Mouse (Mus musculus) intestine, postnatal 0 days (tissue): ENCODE measurements around the gene Fzd5. TPM values are rescaled to one million over a fixed set of nuclear protein-coding genes. Genes with fewer than 3 reads are reported as not detected.

ENCODE experiments used
- ATAC-seq: fragments of 200-750 bp; cut with Nextera tagmentation; 2 replicates; pipeline ENCODE4 v1.8.0; 2017; ENCODE audit warnings: mild to moderate bottlenecking, moderate TSS enrichment, moderate library complexity
- H3K27ac ChIP-seq: fragments of 300-500 bp; sonication (generic); 2 replicates; pipeline ENCODE4 v1.5.1; 2014; ENCODE audit warnings: mild to moderate bottlenecking, low read depth, low read length, moderate library complexity
- H3K27me3 ChIP-seq: fragments of 300-500 bp; sonication (generic); replicated peaks from 2 replicates; pipeline ENCODE4 v1.6.1; 2014; ENCODE audit warnings: low read length, mixed read lengths; ENCODE audit not compliant: control insufficient read depth, insufficient read depth
- H3K36me3 ChIP-seq: fragments of 300-500 bp; sonication (generic); 2 replicates; pipeline ENCODE4 v1.6.1; 2014; ENCODE audit warnings: mild to moderate bottlenecking, moderate library complexity; ENCODE audit not compliant: control insufficient read depth, insufficient read depth
- H3K4me1 ChIP-seq: fragments of 300-500 bp; sonication (generic); replicated peaks from 2 replicates; pipeline ENCODE4 v1.6.1; 2014; ENCODE audit warnings: antibody characterized with exemption, low read length, mixed read lengths; ENCODE audit not compliant: control insufficient read depth, insufficient read depth
- H3K4me2 ChIP-seq: fragments of 300-500 bp; sonication (generic); replicated peaks from 2 replicates; pipeline ENCODE4 v1.6.1; 2014; ENCODE audit warnings: low read depth, mild to moderate bottlenecking, moderate library complexity
- H3K4me3 ChIP-seq: fragments of 300-500 bp; sonication (generic); 2 replicates; pipeline ENCODE4 v1.5.1; 2014; ENCODE audit warnings: low read depth, low read length
- H3K9ac ChIP-seq: fragments of 300-500 bp; sonication (generic); 2 replicates; pipeline ENCODE4 v1.6.1; 2014; ENCODE audit warnings: mild to moderate bottlenecking, low read depth, low read length
- H3K9me3 ChIP-seq: fragments of 300-500 bp; sonication (generic); 2 replicates; pipeline ENCODE4 v1.6.1; 2016; ENCODE audit warnings: mixed run types; ENCODE audit not compliant: control insufficient read depth
- CTCF ChIP-seq: sonication (generic); IDR thresholded peaks from 2 replicates; pipeline ENCODE4 v1.5.1; 2016; ENCODE audit warnings: low read depth, mild to moderate bottlenecking, control low read depth, antibody characterized with exemption, moderate library complexity
- WGBS: fragments of 180-500 bp; shearing (Covaris S2); extraction: QIAGEN DNeasy Blood & Tissue Kit; methylation state at CpG from one replicate; pipeline ENCODE4 v1.1.7; 2014; 5-methylcytosine and 5-hydroxymethylcytosine counted together
- polyA plus RNA-seq: library from polyadenylated mRNA; unstranded; fragments of >200 nt; fragmentation: Nextera tagmentation; extraction: Ambion mirVana; gene quantifications from 2 replicates; pipeline ENCODE4 v1.2.1, GENCODE M21; 2015

Gene Fzd5
- polyA plus RNA-seq, 1 experiment from 2014 or later = 4.7 TPM

DNA sequence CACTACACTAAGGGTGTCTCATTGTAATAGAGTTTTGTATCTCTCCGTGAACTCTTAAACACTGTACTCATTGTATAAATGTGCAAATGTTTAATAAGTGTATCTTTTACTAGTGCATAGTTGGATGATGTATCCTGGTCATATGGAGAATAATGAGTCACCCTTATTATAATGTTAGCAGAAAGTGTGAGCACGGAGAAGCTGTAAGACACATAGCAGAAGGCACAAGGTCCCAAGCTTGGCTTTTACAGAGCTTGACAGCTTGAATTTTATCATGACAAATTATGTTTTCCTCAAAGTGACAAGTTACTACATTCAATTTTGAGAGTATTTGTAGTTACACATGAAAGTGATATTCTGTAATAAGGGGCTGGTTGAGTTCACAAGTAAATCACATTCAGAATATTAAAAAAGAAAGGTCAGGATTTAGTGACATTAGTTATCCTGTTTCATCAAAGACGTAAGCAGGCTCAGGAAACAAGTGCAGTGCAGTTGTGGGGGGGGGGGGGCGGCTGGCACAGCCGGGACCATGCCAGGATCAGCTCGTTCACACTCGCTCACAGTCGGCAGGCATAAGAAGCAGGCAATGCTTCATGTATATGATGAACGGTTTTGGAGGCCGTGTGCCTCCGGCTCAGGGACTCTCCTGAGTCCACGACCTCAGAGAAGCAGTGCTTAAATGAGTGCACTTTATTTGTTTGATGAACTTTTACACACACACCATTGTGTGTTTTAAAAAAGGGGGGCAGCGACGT, 25.4 kb downstream of the Fzd5 start:
- Histone ChIP-seq H3K4me2 (no peak overlapping the region), H3K4me1 (no peaks in the 10 kb centered on the region), H3K9me3 (no peaks in the 10 kb centered on the region), H3K36me3 (0 out of 2 replicates have a peak, but pooled peaks cover 5% of the 10 kb centered on the region), H3K9ac (no peak overlapping the region), H3K4me3 (no peak overlapping the region), H3K27ac (no peak overlapping the region), H3K27me3 (no peaks in the 10 kb centered on the region)
- WGBS = 79% methylated on average over 14 of the region's 14 CpGs
- no peak for ATAC-seq
- TF ChIP-seq CTCF = no peak

GRCm38 (mm10) chr1:64709891-64710290, 27.7 kb downstream of the Fzd5 start:
- peak; percentile 78 for TF ChIP-seq CTCF
- Histone ChIP-seq H3K4me1 (no peaks in the 10 kb centered on the region), H3K27me3 (no peaks in the 10 kb centered on the region), H3K27ac (no peak overlapping the region), H3K4me3 (no peak overlapping the region), H3K4me2 (no peak overlapping the region), H3K36me3 (0 out of 2 replicates have a peak, but pooled peaks cover 5% of the 10 kb centered on the region), H3K9ac (no peak overlapping the region), H3K9me3 (no peaks in the 10 kb centered on the region)
- no peak for ATAC-seq
- 17% methylated on average over 2 of the region's 2 CpGs for WGBS

- Histone ChIP-seq H3K36me3 (no peaks in the 10 kb centered on the region), H3K4me1 (no peaks in the 10 kb centered on the region), H3K27me3 (no peaks in the 10 kb centered on the region), H3K27ac (no peak overlapping the region), H3K9me3 (no peaks in the 10 kb centered on the region), H3K4me2 (no peak overlapping the region), H3K9ac (no peak overlapping the region), H3K4me3 (no peak overlapping the region)
- no peak for TF ChIP-seq CTCF
- 94% methylated on average over 2 of the region's 2 CpGs for WGBS
- no peak for ATAC-seq
Observed at GRCm38 (mm10) chr1:64706610-64707009, 30.9 kb downstream of the Fzd5 start.

DNA sequence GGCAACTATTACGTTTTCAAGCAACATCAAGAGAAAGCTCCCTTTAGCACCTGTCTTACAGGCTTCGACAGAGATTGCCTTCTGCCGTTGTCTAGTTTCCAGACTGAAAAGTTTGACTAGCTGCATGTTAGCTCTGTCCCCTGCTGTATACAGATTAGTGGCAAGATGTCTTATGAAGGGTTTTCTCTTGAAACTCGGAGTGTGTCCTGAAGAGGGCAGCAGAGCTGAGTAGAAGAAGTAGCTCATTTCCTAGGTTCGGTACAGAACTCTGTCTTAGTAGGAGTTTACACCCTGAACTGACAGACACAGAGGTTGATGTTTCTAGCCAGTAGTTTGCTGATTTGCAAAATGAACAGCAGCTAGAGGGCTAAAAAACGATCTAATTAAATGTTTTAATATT, 32.3 kb downstream of the Fzd5 start:
- no peaks in the 10 kb centered on the region for H3K9me3 ChIP-seq
- H3K27ac ChIP-seq = no peak overlapping the region
- no peak overlapping the region for H3K9ac ChIP-seq
- no peak overlapping the region for H3K4me2 ChIP-seq
- H3K4me3 ChIP-seq = no peak overlapping the region
- H3K4me1 ChIP-seq = no peaks in the 10 kb centered on the region
- WGBS = 41% methylated on average over 6 of the region's 6 CpGs
- no peaks in the 10 kb centered on the region for H3K36me3 ChIP-seq
- peak; percentile 81 for TF ChIP-seq CTCF
- H3K27me3 ChIP-seq = no peaks in the 10 kb centered on the region
- ATAC-seq = no peak

DNA sequence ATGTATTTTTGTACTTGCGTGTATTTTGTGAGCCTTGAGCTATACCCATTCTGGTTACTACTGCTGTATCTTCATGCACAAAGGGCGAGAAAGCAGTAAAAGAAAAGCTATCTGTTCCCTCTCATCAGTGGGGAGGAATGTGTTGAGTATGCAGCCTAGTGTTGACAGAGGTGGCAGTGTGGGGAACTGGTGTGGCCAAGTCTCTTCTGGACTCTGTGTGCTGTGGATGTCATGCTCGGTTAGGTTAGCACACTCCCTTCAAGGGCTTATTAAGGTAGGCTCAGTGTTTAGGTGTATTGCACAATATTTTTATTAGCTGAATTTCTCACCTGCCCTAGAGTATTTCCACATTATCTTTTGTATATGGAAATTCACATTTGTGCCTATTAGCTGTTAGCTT, 35.8 kb downstream of the Fzd5 start:
- peak; percentile 51; the same call in 1 of the 2 replicates for ATAC-seq
- H3K27me3 ChIP-seq = no peaks in the 10 kb centered on the region
- 62% methylated on average over 3 of the region's 3 CpGs for WGBS

DNA sequence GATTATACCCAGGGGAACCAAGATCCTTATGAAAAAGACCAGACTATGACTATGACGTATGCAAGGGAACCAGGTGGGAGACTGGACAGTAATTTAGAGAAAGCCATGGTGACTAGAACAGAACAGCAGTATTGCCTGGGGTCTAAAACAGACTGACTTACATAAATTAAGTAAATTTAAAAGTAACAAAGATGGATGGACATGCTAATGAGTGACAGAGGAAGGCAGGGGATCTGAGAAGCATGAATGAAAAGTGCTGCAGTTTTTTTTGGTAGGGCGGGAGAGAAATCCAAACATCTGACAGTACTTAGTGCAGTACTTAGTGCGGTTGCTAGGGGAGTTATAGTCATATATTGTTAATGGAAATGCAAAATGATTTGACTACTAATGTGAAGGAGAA, 42.4 kb downstream of the Fzd5 start:
- ATAC-seq = no peak
- Histone ChIP-seq H3K27me3 (no peaks in the 10 kb centered on the region), H3K9me3 (no peaks in the 10 kb centered on the region), H3K27ac (no peak overlapping the region), H3K4me1 (0 out of 2 replicates have a peak, but pooled peaks cover 8% of the 10 kb centered on the region), H3K9ac (no peak overlapping the region), H3K4me3 (no peak overlapping the region), H3K36me3 (no peaks in the 10 kb centered on the region), H3K4me2 (no peak overlapping the region)
- no peak for TF ChIP-seq CTCF
- 86% methylated on average over 3 of the region's 3 CpGs for WGBS

More for the DNA sequence above, 35.8 kb downstream of the Fzd5 start:
- H3K4me3 ChIP-seq = no peak overlapping the region
- no peaks in the 10 kb centered on the region for H3K4me1 ChIP-seq
- no peaks in the 10 kb centered on the region for H3K9me3 ChIP-seq
- no peaks in the 10 kb centered on the region for H3K36me3 ChIP-seq
- H3K9ac ChIP-seq = no peak overlapping the region
- H3K27ac ChIP-seq = no peak overlapping the region
- H3K4me2 ChIP-seq = no peak overlapping the region
- no peak; the same call in 1 of the 2 replicates for TF ChIP-seq CTCF
